Mouse (Mus musculus) kidney, embryonic 15.5 days (tissue): Measurements from ENCODE around the gene Ptpn20. TPM values are rescaled to one million over a fixed set of nuclear protein-coding genes. Genes with fewer than 3 reads are reported as not detected.

ENCODE experiments used
- ATAC-seq: fragments of 200-750 bp; cut with Nextera tagmentation; replicated peaks from 2 replicates; pipeline ENCODE4 v1.8.0; 2017; ENCODE audit warnings: moderate TSS enrichment; ENCODE audit not compliant: low FRiP score
- H3K27ac ChIP-seq: fragments of 300-500 bp; sonication (generic); 2 replicates; pipeline ENCODE4 v1.5.1; 2015; ENCODE audit warnings: mild to moderate bottlenecking, inconsistent platforms
- H3K27me3 ChIP-seq: fragments of 300-500 bp; sonication (generic); 2 replicates; pipeline ENCODE4 v1.6.1; 2015; ENCODE audit warnings: inconsistent platforms
- H3K36me3 ChIP-seq: fragments of 300-500 bp; sonication (generic); 2 replicates; pipeline ENCODE4 v1.6.1; 2015; ENCODE audit warnings: inconsistent platforms
- H3K4me1 ChIP-seq: fragments of 300-500 bp; sonication (generic); 2 replicates; pipeline ENCODE4 v1.6.1; 2015; ENCODE audit warnings: inconsistent platforms
- H3K4me2 ChIP-seq: fragments of 300-500 bp; sonication (generic); 2 replicates; pipeline ENCODE4 v1.6.1; 2015; ENCODE audit warnings: moderate library complexity, mild to moderate bottlenecking, inconsistent platforms
- H3K4me3 ChIP-seq: fragments of 300-500 bp; sonication (generic); replicated peaks from 2 replicates; pipeline ENCODE4 v1.5.1; 2015; ENCODE audit warnings: mild to moderate bottlenecking, inconsistent platforms
- H3K9ac ChIP-seq: fragments of 300-500 bp; sonication (generic); 2 replicates; pipeline ENCODE4 v1.6.1; 2015; ENCODE audit warnings: mild to moderate bottlenecking, inconsistent platforms
- H3K9me3 ChIP-seq: fragments of 300-500 bp; sonication (generic); replicated peaks from 2 replicates; pipeline ENCODE4 v1.6.1; 2016; ENCODE audit warnings: inconsistent platforms
- WGBS: fragments of 180-500 bp; shearing (Covaris S2); methylation state at CpG from one replicate; pipeline ENCODE4 v1.1.7; 2015; ENCODE audit warnings: mixed read lengths; 5-methylcytosine and 5-hydroxymethylcytosine counted together
- polyA plus RNA-seq: library from polyadenylated mRNA; unstranded; fragments of >200 nt; fragmentation: Nextera tagmentation; extraction: Ambion mirVana; gene quantifications from 2 replicates; pipeline ENCODE4 v1.2.1, GENCODE M21; 2015

Ptpn20 gene
- polyA plus RNA-seq, result not detected in 2 replicates

DNA sequence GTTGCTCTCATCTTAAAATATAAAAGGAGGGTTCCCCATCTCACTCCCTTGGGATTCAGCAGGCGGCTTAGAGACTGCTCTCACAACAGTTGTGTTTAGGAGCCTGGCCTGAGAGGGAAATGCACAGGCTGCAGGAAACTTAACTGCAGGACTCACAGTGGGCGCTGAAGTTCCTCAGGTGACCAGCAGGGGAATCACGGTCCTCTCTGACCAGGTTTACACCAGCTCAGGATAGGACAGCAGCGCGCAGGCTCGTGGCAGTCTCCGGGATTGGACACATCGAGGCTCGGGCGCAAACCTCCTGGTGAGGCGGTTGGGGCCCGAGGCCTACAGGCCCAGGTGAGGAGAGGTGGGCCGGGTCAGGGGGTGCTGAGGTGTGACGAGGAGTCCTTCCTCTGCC lies at the start of gene Ptpn20:
Gene Ptpn20, plus strand, starts transcription at position 257 of the 400 bp plus-strand sequence.
- Histone ChIP-seq H3K27ac (no peak within 1 kb of the TSS), H3K36me3 (no peaks in the 10 kb centered on the region), H3K9ac (no peak within 1 kb of the TSS), H3K27me3 (no peaks in the 10 kb centered on the region), H3K9me3 (no peaks in the 10 kb centered on the region), H3K4me3 (no peak within 1 kb of the TSS), H3K4me2 (no peak within 1 kb of the TSS), H3K4me1 (no peaks in the 10 kb centered on the region)
- WGBS, result 60% methylated on average over 14 of the region's 14 CpGs
- peak; percentile 36; the same call in 1 of the 2 replicates for ATAC-seq

DNA sequence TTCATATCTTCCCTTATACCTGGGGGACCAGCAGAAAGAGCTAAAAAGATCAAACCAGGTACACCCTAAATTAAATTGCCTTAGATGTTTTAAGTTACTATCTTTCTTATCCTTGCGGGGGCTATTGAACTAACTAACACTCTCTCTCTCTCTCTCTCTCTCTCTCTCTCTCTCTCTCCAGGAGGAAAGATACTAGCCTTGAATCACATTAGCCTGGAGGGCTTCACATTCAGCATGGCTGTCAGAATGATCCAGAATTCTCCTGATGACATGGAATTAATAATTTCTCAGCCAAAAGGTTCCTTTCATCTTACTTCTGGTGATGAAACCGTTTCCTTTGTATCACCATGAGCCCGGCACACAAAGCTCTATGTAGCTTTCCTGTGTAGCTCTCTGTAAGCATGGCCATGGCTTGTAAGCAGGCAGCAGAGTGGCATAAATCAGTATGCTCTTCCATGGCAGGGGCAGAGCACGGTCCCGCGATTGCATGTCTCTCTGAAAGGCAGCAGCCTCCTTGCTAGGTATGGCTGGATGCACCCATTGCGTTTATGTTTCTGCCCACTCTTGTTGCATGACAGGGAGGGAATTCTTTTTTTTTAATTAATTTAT lies 49.3 kb upstream of the Ptpn20 start:
- Histone ChIP-seq H3K4me2 (no peak overlapping the region), H3K27me3 (no peaks in the 10 kb centered on the region), H3K9me3 (no peaks in the 10 kb centered on the region), H3K9ac (no peak overlapping the region), H3K36me3 (no peaks in the 10 kb centered on the region), H3K4me1 (no peaks in the 10 kb centered on the region), H3K27ac (no peak overlapping the region), H3K4me3 (no peak overlapping the region)
- no peak for ATAC-seq
- WGBS, result 57% methylated on average over 7 of the region's 7 CpGs

DNA sequence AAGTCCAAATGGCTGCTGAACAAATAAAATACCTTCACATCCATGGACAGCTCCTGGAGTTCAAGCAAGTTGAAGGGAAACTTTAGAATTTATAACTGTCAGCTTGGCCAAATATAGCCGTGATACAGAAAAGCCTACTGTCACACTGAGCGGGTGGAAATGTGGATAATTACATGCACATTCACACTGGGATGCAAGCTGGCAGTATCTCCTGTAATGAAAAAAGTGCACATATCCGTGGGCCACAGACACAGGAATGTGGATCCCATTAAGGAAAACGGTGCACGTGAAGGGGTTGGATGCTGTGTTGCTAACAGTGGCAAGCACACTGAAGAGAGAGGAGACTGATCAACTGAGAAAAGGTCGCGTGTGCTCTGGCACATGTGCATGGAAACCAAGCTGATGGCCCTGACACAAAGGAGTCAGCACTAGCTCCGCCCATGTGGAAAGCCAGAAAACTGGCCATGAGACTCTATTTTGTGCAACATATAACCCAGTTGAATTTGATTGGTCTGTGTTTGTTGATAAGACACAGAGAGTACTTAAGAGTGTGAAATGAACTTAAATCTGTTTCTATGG lies 43.4 kb upstream of the Ptpn20 start:
- Histone ChIP-seq H3K4me1 (no peaks in the 10 kb centered on the region), H3K9me3 (no peaks in the 10 kb centered on the region), H3K27me3 (no peaks in the 10 kb centered on the region), H3K4me3 (no peak overlapping the region), H3K4me2 (no peak overlapping the region), H3K9ac (no peak overlapping the region), H3K27ac (no peak overlapping the region), H3K36me3 (no peaks in the 10 kb centered on the region)
- no peak for ATAC-seq
- 81% methylated on average over 8 of the region's 8 CpGs for WGBS

DNA sequence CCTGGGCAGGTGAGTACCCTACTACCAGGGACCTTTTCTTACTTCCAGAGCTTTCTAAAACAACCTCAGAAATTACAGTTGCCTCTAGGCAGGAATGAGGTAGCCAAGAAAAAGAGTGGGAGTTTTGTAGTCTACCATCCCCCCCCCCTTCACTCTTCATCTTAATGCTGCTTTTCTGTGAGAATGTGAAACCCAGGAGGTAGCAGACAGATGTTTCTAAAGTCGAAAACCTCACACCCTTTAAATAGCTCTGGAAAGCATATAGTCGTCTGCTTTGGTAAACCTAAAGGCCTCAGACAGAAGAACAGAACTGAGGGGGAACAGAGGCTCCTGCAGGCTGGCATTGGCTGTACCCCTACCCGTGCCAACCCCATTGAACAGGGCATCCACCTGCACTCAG lies 40.4 kb upstream of the Ptpn20 start:
- WGBS, result 71% methylated on average over 3 of the region's 3 CpGs
- ATAC-seq, result no peak
- Histone ChIP-seq H3K27ac (no peak overlapping the region), H3K27me3 (no peaks in the 10 kb centered on the region), H3K9ac (no peak overlapping the region), H3K4me3 (no peak overlapping the region), H3K4me2 (no peak overlapping the region), H3K4me1 (no peaks in the 10 kb centered on the region), H3K9me3 (no peaks in the 10 kb centered on the region), H3K36me3 (no peaks in the 10 kb centered on the region)

DNA sequence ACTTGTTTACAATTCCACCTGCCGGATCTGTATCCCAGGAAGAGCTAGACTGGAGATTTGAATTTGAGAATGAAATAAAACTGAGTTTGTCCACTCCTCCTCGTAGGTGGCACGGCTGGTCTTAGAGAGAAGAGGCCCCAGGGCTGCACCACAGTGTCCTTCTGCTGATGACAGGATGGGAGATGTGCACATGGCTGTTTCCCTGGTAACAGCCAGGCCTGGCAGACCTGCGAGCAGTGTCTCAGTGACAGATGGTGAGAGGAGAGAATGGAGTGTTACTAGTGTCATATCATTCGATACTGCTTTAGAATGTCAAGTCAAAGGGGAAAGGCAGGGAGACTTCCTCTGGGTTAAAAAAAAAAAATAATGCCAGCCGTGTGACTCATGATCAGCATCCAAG lies 39.2 kb upstream of the Ptpn20 start:
- Histone ChIP-seq H3K4me3 (no peak overlapping the region), H3K4me1 (no peaks in the 10 kb centered on the region), H3K9ac (no peak overlapping the region), H3K4me2 (no peak overlapping the region), H3K27me3 (no peaks in the 10 kb centered on the region), H3K36me3 (no peaks in the 10 kb centered on the region), H3K27ac (no peak overlapping the region), H3K9me3 (no peaks in the 10 kb centered on the region)
- ATAC-seq, result no peak
- WGBS, result 66% methylated on average over 6 of the region's 6 CpGs

DNA sequence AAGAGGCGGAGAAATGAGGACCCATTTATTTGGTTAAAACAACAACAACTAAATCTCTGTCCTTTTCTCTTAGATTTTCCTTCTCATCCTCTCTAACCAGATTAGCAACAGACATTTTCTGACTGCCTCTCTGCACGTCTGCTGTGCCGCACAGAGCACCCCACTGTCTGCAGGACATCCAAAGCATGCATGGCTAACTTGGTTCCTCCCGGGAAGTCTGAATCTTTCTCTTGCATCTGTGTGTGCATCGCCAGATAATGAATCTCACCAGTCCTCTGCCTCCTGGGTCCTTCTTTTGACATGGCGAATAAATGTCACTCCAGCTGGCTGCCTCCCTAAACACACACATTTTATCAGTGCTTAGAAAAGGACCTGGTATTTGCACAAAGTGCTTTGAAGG lies 18.3 kb upstream of the Ptpn20 start:
- Histone ChIP-seq H3K4me3 (no peak overlapping the region), H3K4me2 (no peak overlapping the region), H3K27me3 (no peaks in the 10 kb centered on the region), H3K27ac (no peak overlapping the region), H3K9ac (no peak overlapping the region), H3K36me3 (no peaks in the 10 kb centered on the region), H3K9me3 (no peaks in the 10 kb centered on the region), H3K4me1 (no peaks in the 10 kb centered on the region)
- WGBS, result 45% methylated on average over 6 of the region's 6 CpGs
- ATAC-seq, result no peak

DNA sequence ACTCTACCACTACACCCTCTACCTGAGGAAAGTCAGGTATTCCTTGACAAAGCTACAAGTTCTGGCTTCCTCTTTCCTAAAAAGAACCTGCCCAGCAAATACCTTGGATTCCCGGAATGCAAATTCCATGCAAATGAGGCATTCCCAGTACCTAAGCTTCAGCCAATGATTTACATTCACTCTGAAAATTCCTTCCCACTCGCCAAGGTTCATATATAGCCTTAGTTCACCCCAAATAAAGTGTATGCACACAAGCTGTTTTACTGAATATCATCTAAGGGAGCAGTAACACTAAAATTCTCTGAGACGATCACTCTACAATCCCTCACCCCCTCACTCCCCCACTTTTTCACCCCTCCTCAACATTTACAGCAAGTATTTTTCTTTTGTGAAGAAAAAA lies 15.4 kb upstream of the Ptpn20 start:
- ATAC-seq, result no peak
- Histone ChIP-seq H3K9ac (no peak overlapping the region), H3K4me2 (no peak overlapping the region), H3K9me3 (no peaks in the 10 kb centered on the region), H3K36me3 (no peaks in the 10 kb centered on the region), H3K27ac (no peak overlapping the region), H3K27me3 (no peaks in the 10 kb centered on the region), H3K4me3 (no peak overlapping the region), H3K4me1 (no peaks in the 10 kb centered on the region)
- WGBS, result 64% methylated on average over 3 of the region's 3 CpGs

DNA sequence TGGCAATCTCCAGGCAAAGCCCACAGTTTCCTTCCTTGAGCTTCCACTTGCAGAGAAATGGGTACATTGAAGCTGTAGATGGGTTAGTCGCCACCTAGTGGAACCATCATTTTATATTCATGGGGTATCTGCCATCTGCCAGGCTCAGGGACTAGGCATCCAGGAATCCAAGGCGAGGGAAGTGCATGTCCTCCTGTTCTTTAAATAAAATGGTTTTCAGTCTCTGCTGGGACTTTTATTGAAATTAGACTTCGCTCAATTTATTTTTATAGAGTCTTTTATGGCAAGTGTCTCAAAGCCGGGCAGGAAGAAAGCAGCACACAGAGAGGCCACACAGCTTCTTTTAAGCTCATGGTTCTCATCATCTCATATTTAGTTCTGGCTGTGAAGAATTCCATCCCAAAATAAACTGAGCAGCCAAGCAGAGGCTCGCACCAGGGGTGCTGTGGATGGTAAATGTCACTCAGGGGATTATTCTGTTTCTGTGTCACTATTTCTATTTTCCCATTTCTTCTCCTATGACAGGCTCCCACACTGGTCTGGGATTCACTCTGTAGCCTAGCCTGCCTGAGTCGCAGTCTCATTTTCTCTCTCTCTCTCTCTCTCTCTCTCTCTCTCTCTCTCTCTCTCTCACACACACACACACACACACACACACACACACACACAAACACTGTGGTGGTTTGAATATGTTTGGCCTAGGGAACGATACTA lies 9.1 kb upstream of the Ptpn20 start:
- Histone ChIP-seq H3K27me3 (no peaks in the 10 kb centered on the region), H3K4me3 (no peak overlapping the region), H3K36me3 (no peaks in the 10 kb centered on the region), H3K4me2 (no peak overlapping the region), H3K9ac (no peak overlapping the region), H3K27ac (no peak overlapping the region), H3K4me1 (no peaks in the 10 kb centered on the region), H3K9me3 (no peaks in the 10 kb centered on the region)
- no peak for ATAC-seq
- WGBS, result 60% methylated on average over 7 of the region's 7 CpGs

DNA sequence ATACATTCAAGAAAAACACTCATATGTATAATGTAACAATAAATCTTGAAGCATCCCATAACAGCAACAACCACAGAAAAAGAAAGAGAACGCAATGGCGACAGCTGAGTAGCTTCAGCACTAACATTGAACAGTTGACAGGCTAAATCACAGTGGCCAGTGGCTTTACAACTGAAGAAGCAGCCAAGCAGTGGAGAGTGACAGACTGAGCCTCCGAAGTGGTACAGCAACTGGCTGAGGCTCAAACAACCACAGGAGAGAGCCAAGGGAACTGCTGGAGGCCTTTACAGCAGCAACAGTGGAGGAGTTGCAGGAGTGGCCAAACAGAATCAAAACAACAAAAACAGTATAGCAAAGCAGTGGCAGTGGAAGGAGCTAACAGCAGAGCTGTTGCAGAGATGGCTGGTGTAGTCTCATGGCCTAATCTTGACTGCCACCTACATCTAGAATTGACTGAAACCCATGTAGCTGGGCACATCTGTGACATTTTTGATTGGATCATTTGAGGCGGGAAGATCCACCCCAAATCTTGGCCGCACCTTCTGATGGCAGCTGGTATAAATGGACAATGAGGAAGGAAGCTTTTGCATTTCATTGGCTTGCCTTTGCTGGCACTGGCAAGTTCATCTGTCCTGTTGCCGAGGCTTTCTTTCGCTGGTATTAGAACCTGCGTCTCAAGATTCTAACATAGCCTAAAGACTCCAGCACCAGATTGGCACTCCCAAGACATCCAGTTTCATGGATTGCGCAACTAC lies 9.5 kb downstream of the Ptpn20 start:
- no peaks in the 10 kb centered on the region for H3K36me3 ChIP-seq

DNA sequence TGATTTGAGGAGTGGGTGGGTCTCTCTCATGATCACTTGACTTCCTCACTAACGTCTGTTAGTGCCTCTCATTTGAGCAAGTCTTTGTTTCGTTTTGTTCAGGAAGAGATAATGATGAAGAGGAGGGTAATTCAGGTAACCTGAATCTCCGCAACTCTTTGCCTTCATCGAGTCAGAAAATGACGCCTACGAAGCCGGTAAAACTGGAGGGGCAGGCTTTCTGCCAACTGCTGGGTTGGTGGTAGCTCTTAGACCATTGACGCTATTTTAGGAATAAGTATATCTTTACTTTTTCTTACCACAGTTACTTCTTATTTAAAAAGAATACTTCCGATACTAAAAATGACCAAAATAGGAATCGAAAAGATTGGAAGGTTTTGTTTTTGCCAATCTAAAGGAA lies 18.4 kb downstream of the Ptpn20 start:
- no peak for ATAC-seq
- 82% methylated on average over 10 of the region's 10 CpGs for WGBS
- Histone ChIP-seq H3K9ac (no peak overlapping the region), H3K27ac (no peak overlapping the region), H3K9me3 (no peaks in the 10 kb centered on the region), H3K4me3 (no peak overlapping the region), H3K4me1 (no peaks in the 10 kb centered on the region), H3K27me3 (no peaks in the 10 kb centered on the region), H3K36me3 (no peaks in the 10 kb centered on the region), H3K4me2 (no peak overlapping the region)

More for the DNA sequence above, 9.5 kb downstream of the Ptpn20 start:
- Histone ChIP-seq H3K27ac (no peak overlapping the region), H3K9ac (no peak overlapping the region), H3K27me3 (no peaks in the 10 kb centered on the region), H3K4me2 (no peak overlapping the region), H3K4me1 (no peaks in the 10 kb centered on the region), H3K4me3 (no peak overlapping the region), H3K9me3 (no peaks in the 10 kb centered on the region)
- ATAC-seq, result no peak
- WGBS, result 88% methylated on average over 9 of the region's 9 CpGs

DNA sequence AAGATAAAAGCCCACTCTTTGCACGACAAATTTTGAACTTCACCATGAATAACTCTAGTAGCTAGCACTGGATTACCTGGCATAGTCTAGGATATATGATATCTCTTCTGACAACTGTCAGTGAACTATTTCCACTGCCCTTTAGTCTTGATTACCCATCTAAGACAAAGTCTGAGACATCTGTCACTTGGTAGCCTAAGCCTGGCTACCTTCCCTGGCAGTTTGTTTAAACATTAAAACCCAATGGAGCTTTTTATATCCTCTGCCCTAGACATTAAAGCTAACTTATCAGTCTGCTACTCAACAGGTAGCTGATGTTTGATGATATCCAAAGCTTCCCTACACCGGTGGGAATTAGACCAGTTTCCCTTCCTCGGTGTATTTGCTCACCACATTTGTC lies 36.0 kb downstream of the Ptpn20 start:
- 52% methylated on average over 3 of the region's 3 CpGs for WGBS

DNA sequence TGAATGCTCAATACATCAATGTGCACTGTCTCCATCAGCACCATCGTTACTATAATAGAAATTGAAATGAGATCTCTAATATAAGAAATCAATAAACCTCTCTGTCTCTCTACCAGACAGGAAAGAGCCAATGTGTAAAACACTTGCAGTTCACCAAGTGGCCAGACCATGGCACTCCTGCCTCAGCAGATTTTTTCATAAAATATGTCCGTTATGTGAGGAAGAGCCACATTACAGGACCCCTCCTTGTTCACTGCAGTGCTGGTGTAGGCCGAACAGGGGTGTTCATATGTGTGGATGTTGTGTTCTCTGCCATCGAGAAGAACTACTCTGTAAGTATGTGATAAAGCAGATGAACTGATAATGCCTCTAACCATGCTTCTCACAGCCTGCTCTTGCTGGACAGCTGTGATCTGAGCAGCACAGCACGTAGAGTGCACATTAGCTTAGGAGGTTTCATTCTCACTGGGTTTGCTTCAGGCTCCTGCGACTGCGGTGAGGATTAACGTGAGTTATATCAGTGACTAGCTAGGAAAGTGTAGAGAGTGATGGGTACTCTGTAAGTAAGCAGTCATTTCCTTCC lies 43.9 kb downstream of the Ptpn20 start:
- H3K9ac ChIP-seq, result no peak overlapping the region
- H3K4me3 ChIP-seq, result no peak overlapping the region
- H3K27ac ChIP-seq, result no peak overlapping the region
- no peak for ATAC-seq
- 67% methylated on average over 8 of the region's 8 CpGs for WGBS
- no peak overlapping the region for H3K4me2 ChIP-seq
- no peaks in the 10 kb centered on the region for H3K9me3 ChIP-seq
- no peaks in the 10 kb centered on the region for H3K36me3 ChIP-seq
- no peaks in the 10 kb centered on the region for H3K4me1 ChIP-seq
- no peaks in the 10 kb centered on the region; the same call in 1 of the 2 replicates for H3K27me3 ChIP-seq

More for the DNA sequence above, 36.0 kb downstream of the Ptpn20 start:
- H3K4me1 ChIP-seq, result no peaks in the 10 kb centered on the region
- no peaks in the 10 kb centered on the region for H3K27me3 ChIP-seq
- no peaks in the 10 kb centered on the region for H3K36me3 ChIP-seq
- H3K4me3 ChIP-seq, result no peak overlapping the region
- H3K9ac ChIP-seq, result no peak overlapping the region
- no peaks in the 10 kb centered on the region for H3K9me3 ChIP-seq
- no peak for ATAC-seq
- no peak overlapping the region for H3K4me2 ChIP-seq
- no peak overlapping the region for H3K27ac ChIP-seq
